Mouse (Mus musculus): ENCODE measurements around the gene Gpatch8.
A peak's percentile ranks its signal among the peaks of the same experiment; 100 is the strongest.

Gpatch8 gene

DNA sequence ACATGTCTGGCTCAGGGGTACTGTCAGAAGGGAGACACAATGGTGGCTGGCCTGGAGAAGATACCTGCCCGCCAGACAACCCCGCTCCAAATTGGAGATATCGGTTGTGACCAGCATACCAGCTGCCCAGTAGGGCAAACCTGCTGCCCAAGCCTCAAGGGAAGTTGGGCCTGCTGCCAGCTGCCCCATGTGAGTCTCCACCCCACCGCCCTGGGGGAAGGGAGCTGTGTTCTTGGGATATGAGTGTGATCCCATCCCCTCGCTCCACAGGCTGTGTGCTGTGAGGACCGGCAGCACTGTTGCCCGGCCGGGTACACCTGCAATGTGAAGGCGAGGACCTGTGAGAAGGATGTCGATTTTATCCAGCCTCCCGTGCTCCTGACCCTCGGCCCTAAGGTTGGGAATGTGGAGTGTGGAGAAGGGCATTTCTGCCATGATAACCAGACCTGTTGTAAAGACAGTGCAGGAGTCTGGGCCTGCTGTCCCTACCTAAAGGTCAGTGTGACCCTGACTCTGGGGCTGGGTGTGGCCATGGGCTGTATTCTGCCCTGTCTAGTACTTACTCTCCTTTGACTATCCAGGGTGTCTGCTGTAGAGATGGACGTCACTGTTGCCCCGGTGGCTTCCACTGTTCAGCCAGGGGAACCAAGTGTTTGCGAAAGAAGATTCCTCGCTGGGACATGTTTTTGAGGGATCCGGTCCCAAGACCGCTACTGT lies 120.3 kb downstream of the Gpatch8 start:
- no peak for DNase-seq (ENCODE audit: low read depth in 1 of 2, low spot score in 2 of 2)

DNA sequence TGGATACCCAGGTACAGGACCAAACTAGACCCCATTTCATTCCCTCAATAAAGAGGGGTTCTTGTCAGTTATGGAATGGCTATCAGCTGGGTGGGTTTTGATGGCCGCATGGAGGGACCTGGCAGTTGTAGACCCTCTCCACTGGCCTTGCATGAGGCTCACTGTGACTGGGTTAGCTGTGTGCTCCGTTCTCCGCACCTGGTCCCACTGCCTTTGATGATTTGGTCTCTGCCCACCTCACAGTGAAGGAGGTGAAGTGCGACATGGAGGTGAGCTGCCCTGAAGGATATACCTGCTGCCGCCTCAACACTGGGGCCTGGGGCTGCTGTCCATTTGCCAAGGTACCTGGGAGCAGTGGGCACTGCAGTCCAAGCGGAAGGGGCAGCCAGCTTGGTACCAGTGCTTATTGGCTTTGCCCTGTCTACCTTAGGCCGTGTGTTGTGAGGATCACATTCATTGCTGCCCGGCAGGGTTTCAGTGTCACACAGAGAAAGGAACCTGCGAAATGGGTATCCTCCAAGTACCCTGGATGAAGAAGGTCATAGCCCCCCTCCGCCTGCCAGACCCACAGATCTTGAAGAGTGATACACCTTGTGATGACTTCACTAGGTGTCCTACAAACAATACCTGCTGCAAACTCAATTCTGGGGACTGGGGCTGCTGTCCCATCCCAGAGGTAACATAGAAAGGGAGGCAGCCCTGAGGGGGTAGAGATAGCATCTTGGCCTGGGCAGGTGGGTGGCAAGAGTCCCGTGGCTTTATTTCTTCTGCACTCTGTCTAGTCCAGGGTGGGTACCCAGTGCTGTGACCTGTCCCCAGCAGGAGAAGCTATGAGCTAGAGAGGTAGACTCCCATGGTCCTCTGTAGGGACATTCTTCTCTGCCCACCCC lies 121.1 kb downstream of the Gpatch8 start:
- DNase-seq (ENCODE audit: low read depth in 1 of 2, low spot score in 2 of 2): no peak

DNA sequence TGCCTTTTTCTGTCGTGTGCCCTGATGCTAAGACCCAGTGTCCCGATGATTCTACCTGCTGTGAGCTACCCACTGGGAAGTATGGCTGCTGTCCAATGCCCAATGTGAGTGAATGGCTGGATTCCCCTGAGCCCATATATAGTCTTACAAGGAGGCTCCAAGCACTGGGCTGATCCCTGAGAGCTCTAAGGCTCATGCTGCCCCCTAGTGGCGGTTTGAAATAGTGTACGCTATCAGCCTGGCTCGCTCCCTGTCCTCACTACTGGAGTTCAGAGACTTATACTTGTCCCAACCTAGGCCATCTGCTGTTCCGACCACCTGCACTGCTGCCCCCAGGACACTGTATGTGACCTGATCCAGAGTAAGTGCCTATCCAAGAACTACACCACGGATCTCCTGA lies 121.8 kb downstream of the Gpatch8 start:
- DNase-seq (ENCODE audit: low read depth in 1 of 2, low spot score in 2 of 2): peak; percentile 69 to 82

DNA sequence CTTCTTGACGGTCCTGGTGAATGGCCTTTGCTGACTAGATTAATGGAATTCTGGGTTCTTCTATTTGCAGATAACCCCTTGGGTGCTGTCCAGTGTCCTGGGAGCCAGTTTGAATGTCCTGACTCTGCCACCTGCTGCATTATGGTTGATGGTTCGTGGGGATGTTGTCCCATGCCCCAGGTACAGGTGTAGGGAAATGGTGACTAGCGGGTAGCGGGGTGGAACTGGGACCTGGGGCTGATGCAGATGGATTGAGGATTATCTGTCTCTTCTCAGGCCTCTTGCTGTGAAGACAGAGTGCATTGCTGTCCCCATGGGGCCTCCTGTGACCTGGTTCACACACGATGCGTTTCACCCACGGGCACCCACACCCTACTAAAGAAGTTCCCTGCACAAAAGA lies 122.3 kb downstream of the Gpatch8 start:
- no peak for DNase-seq (ENCODE audit: low read depth in 1 of 2, low spot score in 2 of 2)

DNA sequence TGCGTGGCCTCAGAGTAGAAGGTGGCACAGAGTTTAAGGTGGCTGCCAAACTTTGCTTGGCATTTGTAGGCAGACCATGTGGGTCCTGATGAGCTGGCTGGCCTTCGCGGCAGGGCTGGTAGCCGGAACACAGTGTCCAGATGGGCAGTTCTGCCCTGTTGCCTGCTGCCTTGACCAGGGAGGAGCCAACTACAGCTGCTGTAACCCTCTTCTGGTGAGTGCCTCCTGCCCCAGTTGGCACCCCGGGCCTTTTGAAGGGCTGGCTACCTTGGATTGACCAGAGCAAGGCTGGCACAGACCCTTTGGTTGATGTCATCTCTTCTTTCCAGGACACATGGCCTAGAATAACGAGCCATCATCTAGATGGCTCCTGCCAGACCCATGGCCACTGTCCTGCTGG lies 123.3 kb downstream of the Gpatch8 start:
- DNase-seq (ENCODE audit: low read depth in 1 of 2, low spot score in 2 of 2): no peak

- peak; percentile 73 to 84 for DNase-seq (ENCODE audit: low read depth in 1 of 2, low spot score in 2 of 2)
These were observed 123.9 kb downstream of the Gpatch8 start for GRCm38 (mm10) chr11:102432115-102432843.

DNA sequence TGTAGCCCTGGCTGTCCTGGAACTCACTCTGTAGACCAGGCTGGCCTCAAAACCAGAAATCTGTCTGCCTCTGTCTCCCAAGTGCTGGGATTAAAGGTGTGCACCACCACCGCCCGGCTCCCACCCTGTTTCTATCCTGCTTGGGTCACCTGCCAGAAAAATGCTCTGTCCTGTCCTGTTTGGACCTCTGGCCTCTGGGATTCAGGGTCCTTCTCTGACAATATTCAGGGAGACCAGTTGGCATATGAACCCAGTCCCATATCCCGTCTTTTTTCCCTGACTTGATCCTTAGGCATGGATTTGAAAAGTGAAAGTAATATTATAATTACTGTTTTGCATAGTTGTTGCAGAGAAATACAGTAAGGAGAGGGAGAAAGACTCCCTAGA lies 124.5 kb downstream of the Gpatch8 start:
- DNase-seq (ENCODE audit: low read depth in 1 of 2, low spot score in 2 of 2): no peak

- peak in 1 of 2 experiments; percentile 57 for DNase-seq (ENCODE audit: low read depth in 1 of 2, low spot score in 2 of 2)
These were observed 125.1 kb downstream of the Gpatch8 start for GRCm38 (mm10) chr11:102431018-102431645.

DNA sequence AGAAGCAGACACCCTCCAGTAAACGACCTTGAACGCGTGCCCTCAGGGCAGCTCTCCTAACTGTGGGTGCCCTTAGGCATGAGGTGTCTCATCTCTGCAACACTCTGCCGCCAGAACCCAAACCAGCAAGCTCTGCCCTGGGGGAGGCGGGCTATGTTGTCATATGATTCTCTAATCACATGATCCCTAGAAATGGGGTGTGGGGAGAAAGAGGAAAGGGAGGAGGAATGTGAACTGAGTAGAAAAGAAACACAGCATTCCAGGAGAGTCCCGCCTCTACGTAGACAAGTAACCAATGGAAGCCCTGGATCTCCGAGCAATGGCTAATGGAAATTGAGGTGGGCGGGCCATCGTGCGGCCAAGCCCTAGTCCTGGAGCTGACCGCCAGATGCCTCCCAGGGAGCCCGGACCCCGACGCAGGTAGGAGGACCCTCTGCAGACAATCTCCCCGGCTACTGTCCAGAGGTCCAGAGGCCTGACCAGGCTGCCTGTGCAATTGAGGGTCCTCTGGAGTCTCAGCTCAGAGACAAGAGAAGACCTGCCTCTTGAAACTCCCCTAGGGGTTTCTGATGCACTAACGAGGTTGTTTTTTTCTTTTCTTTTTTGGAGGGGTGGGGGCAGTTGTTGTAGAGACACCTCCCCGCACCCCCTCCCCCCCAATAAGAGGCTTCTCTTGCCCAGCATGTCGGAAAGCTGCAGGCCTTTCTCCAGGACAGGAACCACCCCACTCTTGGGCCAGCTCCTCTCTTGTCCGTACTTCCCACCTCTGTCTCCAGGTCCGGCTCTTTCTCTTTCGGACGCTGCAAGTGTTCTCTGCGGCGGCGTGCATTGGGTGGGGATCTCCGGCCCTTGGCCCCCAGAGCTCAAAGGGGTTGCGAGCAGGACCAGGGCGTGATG lies 125.8 kb downstream of the Gpatch8 start, which contains the start of gene Grn:
TSS of gene Grn (plus strand) at position 195 of the 897 bp plus-strand sequence.
- peak; percentile 68 to 74 for DNase-seq (ENCODE audit: low read depth in 1 of 2, low spot score in 2 of 2)

DNA sequence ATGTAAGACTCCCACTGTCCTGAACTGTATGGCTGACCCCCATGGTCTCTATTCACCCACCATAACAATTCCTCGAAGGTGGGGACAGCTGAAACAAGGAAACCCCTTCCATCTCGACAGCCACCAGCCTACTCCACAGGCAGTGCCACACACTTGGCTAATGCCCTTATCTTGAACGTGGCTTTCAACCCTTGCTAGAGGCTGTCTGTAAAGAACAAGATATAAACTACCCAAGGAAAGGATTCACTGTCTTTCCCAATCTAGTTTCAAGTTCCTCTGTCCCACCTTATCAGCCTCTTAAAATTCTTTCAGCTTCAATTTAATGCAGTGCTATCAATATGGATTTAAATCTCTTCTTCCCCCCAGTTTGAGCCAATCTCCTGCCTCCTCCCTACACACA lies 126.6 kb downstream of the Gpatch8 start:
- DNase-seq (ENCODE audit: low read depth in 1 of 2, low spot score in 2 of 2): no peak

- no peak for DNase-seq (ENCODE audit: low read depth in 1 of 2, low spot score in 2 of 2)
These were observed 127.1 kb downstream of the Gpatch8 start for GRCm38 (mm10) chr11:102428981-102429540.
